Mouse (Mus musculus) liver (tissue): ENCODE measurements around the gene Med13l.

Source experiments
- DNase-seq: peaks from one replicate; pipeline ENCODE4 v3.0.0-alpha.2; 2020; ENCODE audit warnings: mixed read lengths

Med13l gene

GRCm38 (mm10) chr5:118560385-118561085 is at the start of gene Med13l:
Gene Med13l, plus strand, starts transcription at chr5:118560679.
- DNase-seq: peak; percentile 80

DNA sequence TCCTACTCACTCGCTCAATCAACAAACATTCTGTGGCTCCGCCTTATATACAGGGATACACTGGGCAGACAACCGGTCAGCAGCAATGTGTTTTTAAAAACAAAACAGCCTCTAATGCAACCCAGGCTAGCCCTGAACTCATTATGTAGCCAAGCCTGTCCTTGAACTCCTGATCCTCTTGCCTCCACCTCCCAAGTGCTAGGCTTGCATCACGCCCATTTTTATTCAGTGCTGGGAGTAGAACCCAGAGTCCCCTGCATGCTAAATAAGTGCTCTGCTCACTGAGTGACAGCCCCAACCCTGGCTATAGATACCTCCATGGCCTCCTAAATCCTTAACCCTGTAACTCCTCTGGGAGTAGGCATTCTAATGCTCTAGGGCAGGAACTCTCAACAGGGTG is 49.5 kb upstream of the Med13l start:
- no peak for DNase-seq

GRCm38 (mm10) chr5:118513005-118513404 is 47.5 kb upstream of the Med13l start:
- no peak for DNase-seq

DNA sequence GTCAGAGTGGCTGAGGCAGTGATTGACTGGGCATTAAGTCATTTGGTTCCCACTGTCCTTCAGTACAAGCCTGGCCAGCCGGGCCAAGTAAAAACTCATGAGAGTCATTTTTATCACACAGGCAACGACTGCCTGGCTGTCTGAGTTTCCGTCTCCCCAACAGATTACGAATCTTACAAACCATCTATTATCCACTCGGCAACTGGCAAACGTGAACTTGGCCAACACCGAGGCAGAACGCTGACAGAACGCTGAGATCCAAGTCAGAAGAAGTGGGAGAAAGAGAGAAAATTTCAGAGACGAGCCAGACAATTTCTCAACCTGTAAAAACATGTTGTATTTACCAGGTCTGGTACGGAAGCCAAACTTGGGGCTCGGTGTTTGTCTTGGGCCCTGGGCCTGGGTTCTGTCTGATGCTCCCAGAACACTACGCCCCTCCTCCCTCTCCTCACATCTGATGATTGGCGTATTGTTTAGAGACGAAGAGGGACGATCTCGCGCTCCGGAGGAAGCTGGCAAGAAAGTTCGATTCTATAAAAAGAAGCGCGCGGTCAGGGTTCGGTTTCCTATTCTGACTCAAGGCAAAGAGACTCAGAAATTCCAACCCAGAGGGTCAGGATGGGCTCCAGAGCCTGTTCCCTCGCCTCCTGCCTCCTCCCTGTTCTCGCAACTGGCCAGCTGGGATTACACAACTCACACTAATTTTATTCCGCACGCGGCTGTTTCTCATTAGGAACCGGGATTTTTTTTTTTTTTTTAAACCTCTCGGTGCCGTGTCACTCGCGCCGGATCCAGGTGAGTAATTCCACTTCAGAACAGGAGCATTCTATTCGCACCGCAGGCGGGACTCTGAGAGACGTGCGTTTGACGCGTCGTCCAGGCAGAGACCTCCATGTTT is 46.6 kb upstream of the Med13l start:
- peak; percentile 25 for DNase-seq

GRCm38 (mm10) chr5:118514527-118514831 is 46.0 kb upstream of the Med13l start:
- DNase-seq: no peak

- no peak for DNase-seq
Observed at GRCm38 (mm10) chr5:118514842-118515241, 45.6 kb upstream of the Med13l start.

- DNase-seq: no peak
Observed at GRCm38 (mm10) chr5:118515280-118515721, 45.2 kb upstream of the Med13l start.

DNA sequence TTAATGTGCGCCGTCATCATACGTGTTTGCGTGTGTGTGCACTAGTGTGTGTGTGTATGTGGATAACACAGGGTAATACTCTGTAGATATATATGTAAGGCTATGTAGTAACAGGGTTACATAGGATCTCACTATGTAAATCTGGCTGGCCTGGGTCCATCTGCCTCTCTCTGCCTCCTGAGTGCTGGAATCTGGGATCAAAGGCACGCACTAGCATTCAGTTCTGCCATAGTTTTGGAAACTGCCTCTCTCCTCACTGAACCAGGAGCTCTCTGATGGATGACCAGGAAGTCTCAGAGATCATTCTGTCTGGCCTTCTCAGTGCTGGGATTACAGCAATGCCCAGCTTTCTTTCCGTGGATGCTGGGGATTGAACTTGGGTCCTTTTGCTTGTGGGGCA is 44.4 kb upstream of the Med13l start:
- no peak for DNase-seq

DNA sequence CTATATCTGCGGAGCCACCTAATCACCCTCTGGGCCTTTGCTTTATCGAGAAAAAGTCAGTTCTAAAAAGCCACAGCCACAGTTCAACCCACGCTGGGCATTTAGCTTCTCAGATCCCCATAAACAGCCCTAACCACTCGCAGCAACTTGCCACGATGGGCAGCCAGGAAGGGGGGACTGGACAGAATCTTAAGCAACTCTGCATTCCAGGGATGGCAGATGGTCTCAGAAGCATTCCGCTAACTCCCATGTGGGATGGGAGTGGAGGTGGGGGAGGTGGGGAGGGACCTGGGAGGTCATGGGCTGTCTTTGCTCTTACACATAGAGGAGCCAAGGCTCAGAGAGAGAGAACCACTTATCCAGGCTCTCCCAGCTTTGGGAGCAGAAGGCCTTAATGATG is 44.0 kb upstream of the Med13l start:
- no peak for DNase-seq

DNA sequence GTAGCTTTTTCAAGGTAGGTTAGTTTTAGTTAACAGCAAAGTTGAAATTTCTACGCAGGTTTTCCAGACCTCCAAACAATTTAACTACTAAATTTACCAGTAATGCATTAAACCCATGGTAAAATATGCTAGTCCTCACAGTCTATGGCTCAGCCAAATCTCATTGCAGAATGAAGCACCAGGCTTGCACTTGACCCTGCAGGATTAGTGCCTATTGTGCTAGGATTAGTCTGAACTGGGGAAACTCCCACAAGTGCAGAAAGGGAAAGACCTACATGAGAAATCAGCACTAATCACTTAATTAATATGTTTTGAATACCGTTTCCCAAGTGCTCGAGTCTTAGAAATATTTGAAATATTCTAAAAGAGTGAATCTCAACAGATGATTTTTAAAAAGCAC is 40.0 kb upstream of the Med13l start:
- no peak for DNase-seq

DNA sequence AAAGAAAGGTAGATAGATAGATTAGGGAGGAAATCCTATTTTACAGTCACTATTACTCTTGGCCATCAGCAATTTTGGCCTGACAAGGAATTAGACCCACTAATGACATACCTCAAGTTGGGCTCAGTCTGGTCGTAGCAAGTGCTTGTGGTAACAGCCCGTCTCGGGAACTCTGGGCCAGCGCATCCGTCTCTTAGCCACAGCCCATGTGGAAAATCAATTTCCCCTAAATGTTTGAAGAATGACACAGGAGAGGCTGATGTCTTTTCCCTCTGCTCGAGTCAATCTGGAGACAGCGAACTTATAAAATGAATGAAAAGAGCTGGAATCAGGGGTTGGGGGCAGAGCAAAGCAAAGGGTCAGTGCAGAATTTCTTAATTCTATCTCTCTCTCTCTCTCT is 36.1 kb upstream of the Med13l start:
- no peak for DNase-seq

- DNase-seq: no peak
Observed at GRCm38 (mm10) chr5:118525634-118526033, 34.8 kb upstream of the Med13l start.

GRCm38 (mm10) chr5:118526504-118526903 is 34.0 kb upstream of the Med13l start:
- no peak for DNase-seq

GRCm38 (mm10) chr5:118529241-118529640 is 31.2 kb upstream of the Med13l start:
- DNase-seq: no peak

DNA sequence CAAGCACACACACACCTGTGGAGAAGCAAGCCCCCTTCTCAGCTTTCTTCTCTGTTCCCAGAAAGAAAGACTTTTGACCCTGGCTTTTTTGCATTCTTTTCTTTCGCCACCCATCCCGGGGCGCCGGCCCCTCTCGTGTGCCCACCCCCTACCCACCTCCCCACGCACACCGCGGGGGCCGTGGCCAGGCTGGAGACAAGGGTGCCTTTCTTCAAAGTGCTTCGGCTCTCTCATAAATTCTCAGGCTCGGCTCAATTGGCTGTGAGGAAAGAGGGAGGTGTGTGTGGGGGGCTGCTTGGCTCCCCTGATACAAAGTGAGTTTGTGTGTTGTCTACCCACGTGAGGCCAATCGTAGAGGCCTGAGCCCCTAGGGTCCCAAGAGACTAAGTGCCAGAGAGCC is 28.4 kb upstream of the Med13l start:
- DNase-seq: no peak

- no peak for DNase-seq
Observed at GRCm38 (mm10) chr5:118532659-118533058, 27.8 kb upstream of the Med13l start.

DNA sequence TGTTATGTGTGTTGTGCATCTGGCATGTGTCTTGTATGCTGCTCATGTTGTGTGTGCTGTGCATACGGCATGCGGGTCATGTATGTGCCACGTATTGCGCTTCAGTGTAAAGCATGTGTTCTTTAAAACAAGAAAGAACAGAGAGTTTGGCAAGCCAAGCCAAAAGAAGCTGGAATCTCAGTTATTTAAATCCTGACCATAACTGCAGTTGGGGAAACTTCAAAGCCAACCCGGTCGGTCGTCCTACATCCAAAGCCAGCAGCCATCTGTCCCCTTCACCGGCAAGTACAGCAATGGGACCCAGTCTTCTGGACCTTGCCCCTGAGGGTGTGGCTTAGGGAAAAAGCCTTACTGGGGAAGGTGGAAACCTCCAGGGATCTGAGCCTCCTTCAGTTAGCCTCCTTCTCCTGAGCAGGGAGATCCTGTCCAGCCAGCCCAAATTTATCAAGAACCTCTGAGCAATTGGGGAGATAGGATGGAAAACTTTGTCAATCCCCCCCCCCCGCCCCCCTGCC is 26.0 kb upstream of the Med13l start:
- no peak for DNase-seq

DNA sequence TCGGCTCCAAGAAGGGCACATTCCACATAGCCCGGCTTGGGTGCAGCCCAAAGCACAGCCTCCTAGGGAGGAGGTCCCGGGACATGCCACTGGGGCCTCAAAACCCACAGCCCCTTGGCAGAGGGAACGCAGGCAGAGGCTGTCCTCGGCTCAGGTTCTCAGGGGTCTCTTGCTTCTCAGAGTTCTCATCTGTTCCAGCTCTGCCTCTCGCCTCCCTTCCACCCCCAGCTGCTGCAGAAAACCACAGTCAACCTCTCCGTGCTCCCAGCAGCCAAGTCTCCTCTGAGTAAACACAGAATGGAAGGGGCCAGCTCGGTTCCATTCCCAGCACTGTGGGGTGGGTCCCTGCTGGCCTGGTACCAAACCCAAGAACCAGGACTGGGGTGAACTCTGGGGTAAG is 25.3 kb upstream of the Med13l start:
- no peak for DNase-seq

- no peak for DNase-seq
Observed at GRCm38 (mm10) chr5:118538487-118538886, 22.0 kb upstream of the Med13l start.

- no peak for DNase-seq
Observed at GRCm38 (mm10) chr5:118543816-118544215, 16.7 kb upstream of the Med13l start.

- no peak for DNase-seq
Observed at GRCm38 (mm10) chr5:118550493-118550892, 10.0 kb upstream of the Med13l start.

DNA sequence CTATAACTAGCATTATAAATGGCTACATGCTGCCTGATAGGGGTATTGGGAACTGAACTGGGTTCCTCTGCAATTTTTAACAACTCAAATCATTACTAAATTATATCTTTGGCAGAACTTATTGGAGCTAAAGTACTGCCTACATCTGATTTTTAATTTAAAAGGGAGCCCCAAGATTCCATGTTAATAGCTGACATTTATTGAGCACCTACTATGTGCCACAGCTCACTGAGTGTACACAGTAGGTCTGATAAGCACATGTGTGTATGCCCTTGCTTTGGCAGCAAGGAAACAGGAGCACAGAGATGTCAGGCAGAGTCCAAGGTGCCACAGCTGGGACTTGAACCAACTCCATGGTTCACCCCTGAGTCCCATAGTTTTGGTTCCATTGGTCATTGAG is 7.2 kb upstream of the Med13l start:
- DNase-seq: no peak

GRCm38 (mm10) chr5:118555305-118555704 is 5.2 kb upstream of the Med13l start:
- DNase-seq: no peak

- peak; percentile 24 for DNase-seq
Observed at GRCm38 (mm10) chr5:118556387-118556937, 4.0 kb upstream of the Med13l start.
